Mouse (Mus musculus) MEL (cell line): ENCODE results near the gene Ano3.

Experiments used
- BHLHE40 ChIP-seq: IDR thresholded peaks from 2 replicates; pipeline ENCODE4 v1.6.1; 2012; ENCODE audit warnings: low read depth, mild to moderate bottlenecking, inconsistent platforms, low read length, improper control_type of control experiment, borderline replicate concordance
- CTCF ChIP-seq, 3 experiments: IDR thresholded peaks in 2 of 3; conservative IDR thresholded peaks in 1 of 3; 2 replicates each; pipeline ENCODE4 v1.5.1; 2011 to 2012; ENCODE audit warnings: low read length in 3 of 3, low read depth in 2 of 3, mild to moderate bottlenecking in 2 of 3, improper control_type of control experiment in 1 of 3, inconsistent platforms in 1 of 3, mixed read lengths in 1 of 3, moderate library complexity in 1 of 3; ENCODE audit not compliant: control insufficient read depth in 1 of 3, insufficient read depth in 1 of 3, poor library complexity in 1 of 3, severe bottlenecking in 1 of 3
- GATA1 ChIP-seq: IDR thresholded peaks from 2 replicates; pipeline ENCODE4 v1.6.1; 2011; ENCODE audit warnings: low read depth, low read length, improper control_type of control experiment
- HCFC1 ChIP-seq: IDR thresholded peaks from 2 replicates; pipeline ENCODE4 v1.6.1; 2012; ENCODE audit warnings: low read depth, mild to moderate bottlenecking, inconsistent platforms, low read length, improper control_type of control experiment, moderate library complexity
- KAT2A ChIP-seq: conservative IDR thresholded peaks from 2 replicates; pipeline ENCODE4 v1.6.1; 2012; ENCODE audit warnings: low read depth, low read length, improper control_type of control experiment, inconsistent platforms
- POLR2AphosphoS2 ChIP-seq: IDR thresholded peaks from 2 replicates; pipeline ENCODE4 v1.6.1; 2011; ENCODE audit warnings: low read length, improper control_type of control experiment
- RCOR1 ChIP-seq: IDR thresholded peaks from 2 replicates; pipeline ENCODE4 v1.6.1; 2012; ENCODE audit warnings: low read depth, mild to moderate bottlenecking, inconsistent platforms, low read length, improper control_type of control experiment

DNA sequence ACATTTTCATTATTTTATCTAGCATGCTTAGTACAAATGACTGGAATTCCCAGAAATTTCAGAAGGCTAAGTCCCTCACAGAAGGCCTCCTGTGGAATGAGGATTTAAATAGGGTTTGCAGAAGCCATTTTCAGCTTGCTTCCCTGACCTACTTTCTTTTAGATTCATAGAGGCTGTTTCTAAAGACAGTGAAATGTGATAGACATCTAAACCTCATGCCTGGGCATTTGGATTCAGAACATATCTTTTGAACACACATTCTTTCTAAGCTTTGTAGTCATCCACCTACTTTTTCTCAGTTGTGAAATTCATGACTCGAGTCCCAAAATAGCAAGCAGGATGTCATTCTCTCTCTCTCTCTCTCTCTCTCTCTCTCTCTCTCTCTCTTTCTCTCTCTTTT, 228.5 kb downstream of the Ano3 start:
- TF ChIP-seq BHLHE40 (no peak), CTCF (IDR thresholded peaks at IDR 0.05 in 2 of 3, conservative IDR thresholded peaks at IDR 0.05 in 1 of 3; ENCODE audit: control insufficient read depth in 1 of 3, insufficient read depth in 1 of 3, low read depth in 2 of 3, low read length in 3 of 3, poor library complexity in 1 of 3, severe bottlenecking in 1 of 3) (no peak), GATA1 (no peak), KAT2A (no peak), RCOR1 (no peak), HCFC1 (no peak), POLR2AphosphoS2 (no peak)
